20 mouse cellular contexts compared by ENCODE assay signal in the genomic region with DNA sequence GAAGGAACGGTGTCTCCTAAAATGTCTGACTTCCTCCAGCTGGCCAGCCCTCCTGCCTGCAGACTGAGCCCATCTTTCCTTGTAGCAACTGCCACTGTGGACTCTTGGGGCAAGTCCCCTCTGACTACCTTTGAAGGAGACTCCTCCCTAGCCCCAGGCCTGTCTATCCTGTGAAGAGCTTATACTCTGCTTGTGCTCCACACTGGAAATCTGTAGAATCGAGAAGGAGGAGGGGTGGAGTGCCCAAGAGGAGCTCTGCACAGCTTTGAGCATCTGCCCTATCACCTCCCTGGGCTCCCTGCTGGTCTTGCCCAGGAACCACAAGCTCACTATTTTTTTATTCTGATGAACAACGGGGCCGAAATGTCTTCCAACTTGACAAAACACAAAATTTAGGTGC. TPM values are rescaled to one million over a fixed set of nuclear protein-coding genes. Genes with fewer than 3 reads are reported as not detected.
"Had no signal": no experiment of that assay in that cellular context is flagged by ENCODE, and none has a peak within 500 bp of the region (broad histone marks: within the 10 kb centered on the region; RNA-seq: fewer than 3 reads in every experiment).

No protein-coding gene starts in this region.

- H3K4me1 ChIP-seq: limb, embryonic 15.5 days; liver, embryonic 12.5 days; neural tube, embryonic 13.5 days had no signal

- H3K36me3 ChIP-seq: limb, embryonic 15.5 days; liver, embryonic 12.5 days; midbrain, embryonic 10.5 days; neural tube, embryonic 13.5 days had no signal

- ATAC-seq: liver, embryonic 12.5 days; midbrain, embryonic 16.5 days had no signal

- H3K9me3 ChIP-seq: limb, embryonic 15.5 days; liver, embryonic 12.5 days; midbrain, embryonic 10.5 days; neural tube, embryonic 13.5 days had no signal

- H3K27me3 ChIP-seq: limb, embryonic 15.5 days had no signal

- H3K27ac ChIP-seq: left cerebral cortex, adult 2 months; limb, embryonic 15.5 days; liver, embryonic 12.5 days; midbrain, embryonic 10.5 days; neural tube, embryonic 13.5 days had no signal

- H3K9ac ChIP-seq: limb, embryonic 15.5 days; liver, embryonic 12.5 days; lung, embryonic 14.5 days; neural tube, embryonic 13.5 days had no signal

- H3K4me2 ChIP-seq: limb, embryonic 15.5 days; liver, embryonic 12.5 days; lung, embryonic 14.5 days; neural tube, embryonic 13.5 days had no signal

- DNase-seq: kidney, postnatal 14 days; lung, embryonic 14.5 days; lung, postnatal 10 days; lung, postnatal 4 days; retina, postnatal 1 day; right cerebral cortex, postnatal 4 days; spleen, adult 18-20 months; thymus, adult 18-20 months; thymus, postnatal 14 days had no signal

- H3K4me3 ChIP-seq: left cerebral cortex, adult 2 months; limb, embryonic 15.5 days; liver, embryonic 12.5 days; midbrain, embryonic 10.5 days; neural tube, embryonic 13.5 days had no signal

RNA-seq across cellular contexts. Expression of a gene that starts 0.5 kb away (rescaled TPM):
- total RNA-seq: left cerebral cortex, adult 2 months; left cerebral cortex, postnatal 25 days; megakaryocyte, adult 5-6 weeks had no signal
- polyA plus RNA-seq: limb, embryonic 11.5 days; limb, embryonic 15.5 days; liver, embryonic 12.5 days; liver, embryonic 16.5 days; stomach, embryonic 14.5 days had no signal
